Mouse (Mus musculus): ENCODE data around the gene Dlx2.

- no peak for TF ChIP-seq CTCF (conservative IDR thresholded peaks at IDR 0.05; ENCODE audit: insufficient read depth, insufficient read length, low read depth, low read length)
- TF ChIP-seq POLR2A (IDR thresholded peaks at IDR 0.05; ENCODE audit: low read depth, low read length) = no peak
Measured at GRCm38 (mm10) chr2:71546640-71547071, at the start of gene Dlx2.
